Mouse (Mus musculus) hindbrain, embryonic 11.5 days (tissue): ENCODE data around the gene Ptprf. TPM values are rescaled to one million over a fixed set of nuclear protein-coding genes. Genes with fewer than 3 reads are reported as not detected.
A peak's percentile ranks its signal among the peaks of the same experiment; 100 is the strongest.

ENCODE experiments used
- ATAC-seq: fragments of 200-750 bp; cut with Nextera tagmentation; 2 replicates; pipeline ENCODE4 v1.8.0; 2017; ENCODE audit warnings: mild to moderate bottlenecking, moderate TSS enrichment, moderate library complexity; ENCODE audit not compliant: low FRiP score
- DNase-seq: peaks from one replicate; pipeline ENCODE4 v3.0.0-alpha.2; 2015; ENCODE audit warnings: low spot score
- H3K27ac ChIP-seq: fragments of 300-500 bp; sonication (generic); 2 replicates; pipeline ENCODE4 v1.5.1; 2014; ENCODE audit warnings: mild to moderate bottlenecking, low read depth, low read length
- H3K27me3 ChIP-seq: fragments of 300-500 bp; sonication (generic); 2 replicates; pipeline ENCODE4 v1.6.1; 2014; ENCODE audit warnings: mild to moderate bottlenecking, low read length, moderate library complexity, mixed read lengths; ENCODE audit not compliant: control insufficient read depth, insufficient read depth
- H3K36me3 ChIP-seq: fragments of 300-500 bp; sonication (generic); 2 replicates; pipeline ENCODE4 v1.6.1; 2014; ENCODE audit warnings: mild to moderate bottlenecking, low read length, moderate library complexity, mixed read lengths; ENCODE audit not compliant: control insufficient read depth, insufficient read depth
- H3K4me1 ChIP-seq: fragments of 300-500 bp; sonication (generic); replicated peaks from 2 replicates; pipeline ENCODE4 v1.6.1; 2014; ENCODE audit warnings: low read length, mixed read lengths; ENCODE audit not compliant: control insufficient read depth, insufficient read depth
- H3K4me2 ChIP-seq: fragments of 300-500 bp; sonication (generic); replicated peaks from 2 replicates; pipeline ENCODE4 v1.6.1; 2014; ENCODE audit warnings: mild to moderate bottlenecking, low read depth, low read length
- H3K4me3 ChIP-seq: fragments of 300-500 bp; sonication (generic); 2 replicates; pipeline ENCODE4 v1.5.1; 2014; ENCODE audit warnings: low read depth, low read length
- H3K9ac ChIP-seq: fragments of 300-500 bp; sonication (generic); 2 replicates; pipeline ENCODE4 v1.6.1; 2014; ENCODE audit warnings: low read depth, low read length
- H3K9me3 ChIP-seq: fragments of 300-500 bp; sonication (generic); 2 replicates; pipeline ENCODE4 v1.6.1; 2016; ENCODE audit warnings: low read length; ENCODE audit not compliant: control insufficient read depth
- WGBS: fragments of 180-500 bp; shearing (Covaris S2); extraction: QIAGEN DNeasy Blood & Tissue Kit; methylation state at CpG from one replicate; pipeline ENCODE4 v1.1.7; 2014; 5-methylcytosine and 5-hydroxymethylcytosine counted together
- polyA plus RNA-seq: library from polyadenylated mRNA; unstranded; fragments of >200 nt; fragmentation: Nextera tagmentation; extraction: Ambion mirVana; gene quantifications from 2 replicates; pipeline ENCODE4 v1.2.1, GENCODE M21; 2014

Gene Ptprf
- polyA plus RNA-seq, 1 experiment from 2014 or later: 66.0 TPM

GRCm38 (mm10) chr4:118276520-118277232 is 14.5 kb downstream of the Ptprf start:
- WGBS: 19% methylated on average over 9 of the region's 9 CpGs
- Histone ChIP-seq H3K27ac (peak overlapping the region; percentile 98), H3K36me3 (no peaks in the 10 kb centered on the region; the same call in 1 of the 2 replicates), H3K4me3 (no peak overlapping the region), H3K4me1 (peaks cover 45% of the 10 kb centered on the region), H3K27me3 (no peaks in the 10 kb centered on the region), H3K9ac (no peak overlapping the region), H3K9me3 (no peaks in the 10 kb centered on the region), H3K4me2 (peak overlapping the region; percentile 20; the same call in 1 of the 2 replicates)
- ATAC-seq (peak; percentile 96), DNase-seq (peak; percentile 98)

DNA sequence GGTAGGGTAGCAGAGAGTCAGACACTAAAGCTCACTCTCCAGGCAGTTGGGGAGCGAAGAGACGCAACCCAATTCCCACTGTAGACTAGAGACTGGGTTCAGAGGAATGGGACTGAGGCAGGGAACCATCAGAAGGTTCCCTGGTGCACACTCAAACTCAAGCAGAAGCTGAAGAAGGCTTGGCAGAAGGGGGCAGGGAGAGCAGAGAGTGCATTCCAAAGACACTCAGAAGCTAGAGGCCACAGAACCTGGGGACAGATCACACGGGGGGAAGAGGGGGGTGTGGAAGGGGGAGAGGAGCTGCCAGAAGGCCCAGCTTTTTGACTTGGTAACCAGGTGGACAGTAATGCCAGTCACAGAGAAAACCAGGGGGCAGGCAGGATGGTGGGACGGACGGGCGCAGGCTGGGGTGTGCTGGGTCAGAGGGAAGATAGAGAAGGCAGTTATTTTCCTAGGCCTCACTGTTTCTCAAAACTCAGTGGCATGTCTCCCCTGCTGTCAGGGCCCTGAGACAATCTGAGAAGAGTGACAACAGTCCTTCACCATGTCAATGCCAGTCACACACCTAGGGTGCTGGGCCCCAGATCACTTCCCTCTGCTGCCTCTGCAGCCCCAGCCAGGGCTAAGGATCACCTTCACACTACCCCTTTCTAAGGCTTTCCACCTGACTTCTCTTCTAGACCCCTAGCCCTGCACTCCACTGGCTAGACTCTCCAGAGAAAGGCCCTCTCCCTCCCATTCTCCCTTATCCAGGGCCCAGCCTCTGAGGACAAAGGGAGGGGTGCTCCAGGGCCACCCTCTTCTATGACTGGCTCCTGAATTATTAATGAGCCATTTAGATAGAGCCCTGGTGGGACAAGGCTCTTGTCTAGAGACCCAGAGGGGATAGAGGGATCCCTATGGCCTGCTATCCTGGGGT is 15.3 kb downstream of the Ptprf start:
- H3K36me3 ChIP-seq: peaks cover 4% of the 10 kb centered on the region; the same call in 1 of the 2 replicates
- DNase-seq: no peak

GRCm38 (mm10) chr4:118274521-118274920 is 16.7 kb downstream of the Ptprf start:
- H3K27me3 ChIP-seq: no peaks in the 10 kb centered on the region
- no peak overlapping the region for H3K4me3 ChIP-seq
- no peaks in the 10 kb centered on the region for H3K9me3 ChIP-seq
- H3K36me3 ChIP-seq: peaks cover 7% of the 10 kb centered on the region; the same call in 1 of the 2 replicates
- peaks cover 40% of the 10 kb centered on the region for H3K4me1 ChIP-seq
- peak overlapping the region; percentile 21; the same call in 1 of the 2 replicates for H3K9ac ChIP-seq
- DNase-seq (peak; percentile 63), ATAC-seq (peak; percentile 8; the same call in 1 of the 2 replicates)
- WGBS: 33% methylated on average over 7 of the region's 7 CpGs
- no peak overlapping the region for H3K4me2 ChIP-seq
- H3K27ac ChIP-seq: peak overlapping the region; percentile 98

More for the DNA sequence above, 15.3 kb downstream of the Ptprf start:
- Histone ChIP-seq H3K27ac (peak overlapping the region; percentile 98), H3K4me2 (peak overlapping the region; percentile 20; the same call in 1 of the 2 replicates), H3K27me3 (no peaks in the 10 kb centered on the region), H3K9ac (peak overlapping the region; percentile 56), H3K9me3 (no peaks in the 10 kb centered on the region), H3K4me3 (no peak overlapping the region), H3K4me1 (peaks cover 40% of the 10 kb centered on the region)
- 56% methylated on average over 6 of the region's 6 CpGs for WGBS
- peak; percentile 88 for ATAC-seq

GRCm38 (mm10) chr4:118273998-118274397 is 17.2 kb downstream of the Ptprf start:
- peak overlapping the region; percentile 98 for H3K27ac ChIP-seq
- peak overlapping the region; percentile 21; the same call in 1 of the 2 replicates for H3K9ac ChIP-seq
- H3K9me3 ChIP-seq: no peaks in the 10 kb centered on the region
- H3K36me3 ChIP-seq: peaks cover 8% of the 10 kb centered on the region; the same call in 1 of the 2 replicates
- no peaks in the 10 kb centered on the region for H3K27me3 ChIP-seq
- no peak for ATAC-seq
- H3K4me3 ChIP-seq: no peak overlapping the region
- DNase-seq: no peak
- peaks cover 40% of the 10 kb centered on the region for H3K4me1 ChIP-seq
- no peak overlapping the region for H3K4me2 ChIP-seq
- 85% methylated on average over 8 of the region's 8 CpGs for WGBS

GRCm38 (mm10) chr4:118273545-118273944 is 17.7 kb downstream of the Ptprf start:
- H3K4me1 ChIP-seq: peaks cover 40% of the 10 kb centered on the region
- peaks cover 9% of the 10 kb centered on the region; the same call in 1 of the 2 replicates for H3K36me3 ChIP-seq
- no peaks in the 10 kb centered on the region for H3K9me3 ChIP-seq
- DNase-seq: no peak
- 61% methylated on average over 5 of the region's 5 CpGs for WGBS
- no peak for ATAC-seq
- no peak overlapping the region for H3K4me2 ChIP-seq
- H3K9ac ChIP-seq: no peak overlapping the region
- 0 out of 2 replicates have a peak overlapping the region, but pooled peaks have one; percentile 98 for H3K27ac ChIP-seq
- no peaks in the 10 kb centered on the region for H3K27me3 ChIP-seq
- H3K4me3 ChIP-seq: no peak overlapping the region

DNA sequence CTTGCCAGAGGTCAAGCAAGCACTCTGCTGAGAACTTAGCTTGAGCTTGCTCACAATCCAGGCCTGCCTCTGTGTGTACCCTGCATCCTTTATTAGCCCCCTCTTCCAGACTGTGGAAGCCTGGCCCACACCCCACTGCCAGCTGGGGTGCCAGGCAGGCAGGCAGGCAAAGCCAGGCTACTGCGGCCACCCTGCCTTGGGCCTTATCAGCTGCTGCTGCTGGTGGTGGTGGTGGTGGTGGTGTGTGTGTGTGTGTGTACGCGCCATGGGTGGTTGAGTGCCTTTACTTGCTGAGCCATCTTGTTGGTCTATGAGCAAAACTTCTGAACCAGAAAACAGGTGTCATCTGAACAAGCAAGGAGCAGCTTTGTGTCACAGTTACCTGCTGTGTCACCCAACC is 18.3 kb downstream of the Ptprf start:
- Histone ChIP-seq H3K9me3 (no peaks in the 10 kb centered on the region), H3K4me3 (no peak overlapping the region), H3K9ac (no peak overlapping the region), H3K36me3 (peaks cover 9% of the 10 kb centered on the region; the same call in 1 of the 2 replicates), H3K4me2 (no peak overlapping the region), H3K4me1 (peaks cover 36% of the 10 kb centered on the region), H3K27ac (no peak overlapping the region), H3K27me3 (no peaks in the 10 kb centered on the region)
- no peak for DNase-seq
- WGBS: 100% methylated on average over 3 of the region's 3 CpGs
- ATAC-seq: no peak

- Histone ChIP-seq H3K4me3 (no peak overlapping the region), H3K36me3 (peaks cover 11% of the 10 kb centered on the region; the same call in 1 of the 2 replicates), H3K9me3 (no peaks in the 10 kb centered on the region), H3K9ac (no peak overlapping the region), H3K27ac (no peak overlapping the region), H3K27me3 (no peaks in the 10 kb centered on the region), H3K4me2 (no peak overlapping the region), H3K4me1 (peaks cover 31% of the 10 kb centered on the region)
- WGBS: 48% methylated on average over 5 of the region's 5 CpGs
- no peak for ATAC-seq
- DNase-seq: no peak
Observed at GRCm38 (mm10) chr4:118272258-118272657, 18.9 kb downstream of the Ptprf start.

DNA sequence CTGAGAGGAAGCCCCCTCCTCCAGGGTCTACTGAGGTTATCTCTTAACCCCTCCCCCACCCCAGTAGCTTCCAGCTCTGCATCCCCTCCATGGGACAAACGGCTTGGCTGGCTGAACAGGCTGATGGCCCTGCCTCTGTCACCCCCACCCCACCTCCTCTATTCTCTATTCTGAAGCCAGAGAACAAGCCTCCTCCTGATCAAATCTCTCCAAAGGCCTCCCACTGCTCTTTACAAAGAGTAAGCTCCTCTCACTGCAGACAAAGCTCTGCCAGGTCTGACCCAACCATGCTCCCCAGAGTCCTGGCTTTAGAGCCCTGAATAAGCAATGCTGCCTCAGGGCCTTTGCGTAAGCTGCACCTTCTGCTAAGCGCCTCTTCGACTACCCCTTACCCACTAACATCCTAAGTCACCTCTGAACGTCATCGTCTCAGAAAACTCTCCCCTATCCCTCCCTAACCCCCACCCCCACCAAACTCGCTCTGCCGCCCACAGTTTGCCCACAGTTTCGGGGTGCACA is 19.6 kb downstream of the Ptprf start:
- no peak overlapping the region for H3K4me2 ChIP-seq
- H3K4me3 ChIP-seq: no peak overlapping the region
- H3K9ac ChIP-seq: no peak overlapping the region
- H3K4me1 ChIP-seq: peaks cover 25% of the 10 kb centered on the region
- WGBS: 69% methylated on average over 9 of the region's 9 CpGs
- ATAC-seq (no peak), DNase-seq (no peak)
- no peaks in the 10 kb centered on the region for H3K27me3 ChIP-seq
- H3K9me3 ChIP-seq: no peaks in the 10 kb centered on the region
- H3K27ac ChIP-seq: no peak overlapping the region
- H3K36me3 ChIP-seq: peaks cover 11% of the 10 kb centered on the region; the same call in 1 of the 2 replicates
